Mouse (Mus musculus): ENCODE measurements around the gene Herc3.

DNA sequence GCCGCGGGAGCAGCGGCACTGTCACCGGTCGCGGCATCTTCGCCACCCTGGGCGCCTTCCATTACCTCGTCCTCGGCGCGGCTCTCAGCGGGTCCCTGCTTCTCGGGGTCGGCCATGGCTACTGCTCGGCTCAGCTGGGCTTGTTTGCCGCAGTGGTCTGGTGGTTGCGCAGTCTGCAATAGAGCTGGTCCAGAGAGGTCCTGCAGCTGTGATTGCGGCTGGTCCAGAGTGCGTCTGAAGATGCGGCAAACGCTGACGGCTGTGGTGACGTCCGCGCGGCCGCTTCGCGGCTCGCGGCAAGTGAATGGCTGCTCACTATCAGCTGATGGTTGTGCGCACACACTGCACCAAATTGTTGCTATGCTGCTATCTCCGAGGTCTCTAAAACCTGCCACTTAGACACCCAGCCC, 75.6 kb downstream of the Herc3 start, which contains the start of gene Nap1l5:
- TF ChIP-seq CTCF (IDR thresholded peaks at IDR 0.05) (no peak), EP300 (IDR thresholded peaks at IDR 0.05) (no peak)
